Mouse (Mus musculus) myocyte (in vitro differentiated cells): ENCODE data around the gene Ccser1. TPM values are rescaled to one million over a fixed set of nuclear protein-coding genes. Genes with fewer than 3 reads are reported as not detected.

Experiments used
- H3K27me3 ChIP-seq: one replicate; pipeline ENCODE4 v1.6.1; 2011; ENCODE audit not compliant: control insufficient read depth, insufficient read depth, insufficient read length
- H3K36me3 ChIP-seq: one replicate; pipeline ENCODE4 v1.6.1; 2011; ENCODE audit not compliant: control insufficient read depth, insufficient read depth
- H3K4me2 ChIP-seq: one replicate; pipeline ENCODE4 v1.6.1; 2011; ENCODE audit warnings: low read depth, control low read depth
- H3K4me3 ChIP-seq: one replicate; pipeline ENCODE4 v1.5.1; 2011; ENCODE audit warnings: mild to moderate bottlenecking, control low read depth, moderate library complexity
- H3K79me2 ChIP-seq: one replicate; pipeline ENCODE4 v1.6.1; 2011; ENCODE audit not compliant: control insufficient read depth, insufficient read depth
- H3ac ChIP-seq: one replicate; pipeline ENCODE4 v1.6.1; 2011; ENCODE audit not compliant: control insufficient read depth, insufficient read length
- CEBPB ChIP-seq: IDR thresholded peaks from 2 replicates; pipeline ENCODE4 v1.6.1; 2011; ENCODE audit warnings: mild to moderate bottlenecking, moderate library complexity; ENCODE audit not compliant: poor library complexity, insufficient read depth, severe bottlenecking
- E2F4 ChIP-seq: IDR thresholded peaks from one replicate; pipeline ENCODE4 v1.6.1; 2011; ENCODE audit warnings: mild to moderate bottlenecking, control low read depth, moderate library complexity; ENCODE audit not compliant: insufficient read depth
- MAX ChIP-seq: IDR thresholded peaks from one replicate; pipeline ENCODE4 v1.6.1; 2011; ENCODE audit warnings: low read depth, mild to moderate bottlenecking, control low read depth
- MYOD1 ChIP-seq, 3 experiments: IDR thresholded peaks; one replicate each; pipeline ENCODE4 v1.6.1; 2011; ENCODE audit warnings: control low read depth in 2 of 3, low read depth in 2 of 3, mild to moderate bottlenecking in 2 of 3, moderate library complexity in 1 of 3; ENCODE audit not compliant: insufficient read length in 2 of 3, control insufficient read depth in 1 of 3
- MYOG ChIP-seq, 3 experiments: IDR thresholded peaks; one replicate each; pipeline ENCODE4 v1.6.1; 2011; ENCODE audit warnings: control low read depth in 2 of 3, low read depth in 2 of 3, mild to moderate bottlenecking in 2 of 3; ENCODE audit not compliant: insufficient read length in 2 of 3, control insufficient read depth in 1 of 3, insufficient read depth in 1 of 3
- POLR2A ChIP-seq: IDR thresholded peaks from one replicate; pipeline ENCODE4 v1.6.1; 2011; ENCODE audit warnings: low read depth, mild to moderate bottlenecking, control low read depth, moderate library complexity; ENCODE audit not compliant: insufficient read length
- POLR2AphosphoS2 ChIP-seq: IDR thresholded peaks from one replicate; pipeline ENCODE4 v1.6.1; 2011; ENCODE audit warnings: low read depth, control low read depth; ENCODE audit not compliant: insufficient read length
- REST ChIP-seq: IDR thresholded peaks from one replicate; pipeline ENCODE4 v1.6.1; 2011; ENCODE audit warnings: mild to moderate bottlenecking, control low read depth, moderate library complexity; ENCODE audit not compliant: insufficient read depth, insufficient read length
- SRF ChIP-seq: IDR thresholded peaks from one replicate; pipeline ENCODE4 v1.6.1; 2011; ENCODE audit warnings: low read depth; ENCODE audit not compliant: control insufficient read depth, insufficient read length
- TCF12 ChIP-seq: IDR thresholded peaks from one replicate; pipeline ENCODE4 v1.6.1; 2011; ENCODE audit warnings: mild to moderate bottlenecking, control low read depth; ENCODE audit not compliant: poor library complexity, insufficient read depth, severe bottlenecking
- TCF3 ChIP-seq: IDR thresholded peaks from one replicate; pipeline ENCODE4 v1.6.1; 2011; ENCODE audit warnings: low read depth, control low read depth; ENCODE audit not compliant: insufficient read length
- USF1 ChIP-seq: IDR thresholded peaks from one replicate; pipeline ENCODE4 v1.6.1; 2011; ENCODE audit warnings: low read depth, mild to moderate bottlenecking, control low read depth, moderate library complexity
- polyA plus RNA-seq: library from polyadenylated mRNA; unstranded; fragments of >200 nt; fragmentation: generic; extraction: Trizol; gene quantifications from one replicate; pipeline ENCODE4 v1.2.1, GENCODE M21; 2012; ENCODE audit warnings: missing spikeins

The Ccser1 gene
- polyA plus RNA-seq, 1 experiment, result 0.52 TPM

GRCm38 (mm10) chr6:61521587-61521986, 341.5 kb downstream of the Ccser1 start:
- Histone ChIP-seq H3K4me3 (no peak overlapping the region), H3K27me3 (no peaks in the 10 kb centered on the region), H3K4me2 (no peak overlapping the region), H3K36me3 (no peaks in the 10 kb centered on the region), H3ac (no peak overlapping the region), H3K79me2 (no peaks in the 10 kb centered on the region)
- no peak for TF ChIP-seq SRF

DNA sequence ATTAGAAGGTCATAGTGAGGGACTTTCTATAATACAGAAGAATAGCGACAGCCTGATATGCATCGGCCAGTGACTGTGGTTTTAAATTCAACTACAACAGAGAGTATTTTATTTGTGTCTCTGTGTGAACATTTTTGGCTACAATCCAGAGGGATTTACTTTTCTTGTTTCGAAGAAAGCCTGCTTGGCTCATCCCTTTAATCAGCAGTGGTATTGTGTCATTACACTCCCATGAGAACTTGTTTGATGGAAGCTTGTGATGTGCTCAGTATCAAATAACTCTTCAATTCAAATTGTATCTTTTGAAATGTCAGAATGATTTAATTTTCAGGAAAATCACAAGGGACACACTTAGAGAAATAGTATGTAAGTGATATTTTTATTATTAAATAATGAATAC, 342.0 kb downstream of the Ccser1 start:
- no peak overlapping the region for H3K4me3 ChIP-seq
- H3ac ChIP-seq, result no peak overlapping the region
- TF ChIP-seq E2F4, result no peak
- no peak for TF ChIP-seq MAX
- TF ChIP-seq POLR2AphosphoS2, result no peak
- no peaks in the 10 kb centered on the region for H3K36me3 ChIP-seq
- H3K27me3 ChIP-seq, result no peaks in the 10 kb centered on the region
- H3K4me2 ChIP-seq, result no peak overlapping the region
- no peaks in the 10 kb centered on the region for H3K79me2 ChIP-seq

DNA sequence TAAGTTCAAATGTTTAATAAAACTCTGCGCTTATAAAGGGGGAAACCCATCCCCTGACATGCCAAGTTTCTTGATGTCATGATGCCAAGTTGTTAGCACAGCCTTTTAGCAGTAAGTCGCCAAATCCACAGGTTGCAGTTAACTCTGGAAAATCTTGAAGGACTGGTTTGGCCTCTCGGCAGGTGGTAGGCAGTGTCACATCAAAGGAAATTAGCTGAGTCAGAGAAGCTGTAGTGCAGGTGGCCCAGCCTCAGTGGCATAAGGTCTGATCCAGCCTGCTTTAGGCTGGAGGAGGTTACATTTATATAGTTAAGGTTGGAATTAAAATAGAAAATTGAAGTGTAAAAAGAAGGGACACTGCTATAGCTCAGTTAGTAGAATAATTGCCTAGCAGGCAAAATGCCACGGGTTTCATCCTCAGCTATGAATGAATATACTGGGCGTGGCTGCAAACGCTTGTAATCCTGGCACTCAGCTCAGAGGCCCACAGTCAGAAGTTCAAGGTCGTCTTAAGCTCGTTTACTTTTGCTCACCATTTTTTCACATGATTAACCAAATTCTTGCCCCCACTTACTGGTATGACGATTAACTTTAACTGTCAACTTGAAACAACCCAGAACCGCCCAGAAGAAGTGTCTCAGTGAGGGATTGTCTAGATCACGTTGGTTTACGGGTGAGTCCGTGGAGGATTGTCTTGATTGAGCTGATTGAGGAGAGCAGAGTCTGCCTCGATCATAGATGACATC, 343.8 kb downstream of the Ccser1 start:
- Histone ChIP-seq H3K36me3 (no peaks in the 10 kb centered on the region), H3ac (no peak overlapping the region), H3K4me2 (no peak overlapping the region), H3K4me3 (no peak overlapping the region), H3K79me2 (no peaks in the 10 kb centered on the region), H3K27me3 (no peaks in the 10 kb centered on the region)
- no peak for TF ChIP-seq POLR2AphosphoS2
- no peak for TF ChIP-seq USF1
- TF ChIP-seq MAX, result no peak
- no peak for TF ChIP-seq CEBPB
- no peak for TF ChIP-seq SRF
- TF ChIP-seq MYOG (IDR thresholded peaks at IDR 0.05; ENCODE audit: control insufficient read depth in 1 of 3, insufficient read depth in 1 of 3, insufficient read length in 2 of 3, low read depth in 2 of 3), result no peak
- TF ChIP-seq E2F4, result no peak
- TF ChIP-seq REST, result no peak
- no peak for TF ChIP-seq MYOD1 (IDR thresholded peaks at IDR 0.05; ENCODE audit: control insufficient read depth in 1 of 3, insufficient read length in 2 of 3, low read depth in 2 of 3)
- TF ChIP-seq POLR2A, result no peak
- TF ChIP-seq TCF12, result no peak
- TF ChIP-seq TCF3, result no peak

DNA sequence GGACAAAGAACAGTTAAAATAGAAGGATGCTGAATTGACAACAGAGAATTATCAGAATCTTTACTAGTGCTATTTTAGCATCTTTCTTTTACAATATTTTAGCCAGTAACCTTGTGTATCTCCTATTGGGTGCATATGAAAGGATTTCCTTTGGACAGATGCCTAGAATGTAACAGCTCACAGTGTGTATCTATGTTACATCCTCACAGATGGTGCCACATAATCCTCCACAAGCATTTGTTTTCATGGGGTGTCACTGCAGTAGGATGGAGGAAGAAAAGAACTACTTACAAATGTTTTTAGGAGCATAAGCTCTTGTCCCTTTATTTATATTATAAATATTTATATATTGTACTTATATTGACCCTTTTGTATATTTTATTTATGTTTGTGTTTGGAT, 360.6 kb downstream of the Ccser1 start:
- Histone ChIP-seq H3ac (no peak overlapping the region), H3K4me2 (no peak overlapping the region), H3K4me3 (no peak overlapping the region), H3K27me3 (no peaks in the 10 kb centered on the region), H3K79me2 (no peaks in the 10 kb centered on the region), H3K36me3 (no peaks in the 10 kb centered on the region)
- TF ChIP-seq SRF, result no peak
- TF ChIP-seq TCF12, result no peak
- TF ChIP-seq MYOG (IDR thresholded peaks at IDR 0.05; ENCODE audit: control insufficient read depth in 1 of 3, insufficient read depth in 1 of 3, insufficient read length in 2 of 3, low read depth in 2 of 3), result no peak
- no peak for TF ChIP-seq USF1
- no peak for TF ChIP-seq POLR2AphosphoS2
- TF ChIP-seq MAX, result no peak
- TF ChIP-seq TCF3, result no peak
- no peak for TF ChIP-seq POLR2A
- TF ChIP-seq MYOD1 (IDR thresholded peaks at IDR 0.05; ENCODE audit: control insufficient read depth in 1 of 3, insufficient read length in 2 of 3, low read depth in 2 of 3), result no peak
- no peak for TF ChIP-seq REST
- no peak for TF ChIP-seq E2F4

DNA sequence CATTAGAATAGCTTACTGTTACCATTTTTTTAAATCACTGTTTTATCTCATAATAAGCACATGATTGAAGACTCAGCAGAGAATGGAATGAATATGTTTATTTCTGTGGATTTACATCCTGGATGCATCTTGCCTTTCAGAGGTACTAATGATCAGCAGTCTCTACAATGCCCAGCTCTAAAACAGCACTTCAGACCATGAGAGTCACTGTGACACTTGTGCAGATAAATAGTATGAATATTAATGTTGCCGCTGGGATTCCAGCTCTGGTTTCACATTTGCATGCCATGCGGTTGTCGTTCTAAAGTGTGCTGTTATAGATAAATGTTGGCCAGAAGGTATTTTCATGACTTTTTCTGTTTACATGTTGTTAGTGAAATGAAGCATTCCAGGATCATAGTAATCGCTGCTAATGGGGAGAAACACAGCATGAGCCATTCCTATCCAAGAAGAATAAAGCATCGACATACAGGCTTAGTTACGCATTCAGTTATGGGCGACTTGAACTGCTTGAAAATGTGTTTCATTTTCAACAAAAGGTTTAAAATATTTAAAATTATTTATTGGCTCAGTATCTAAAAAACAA, 363.4 kb downstream of the Ccser1 start:
- Histone ChIP-seq H3K36me3 (no peaks in the 10 kb centered on the region), H3K79me2 (no peaks in the 10 kb centered on the region), H3K27me3 (no peaks in the 10 kb centered on the region), H3K4me3 (no peak overlapping the region), H3K4me2 (no peak overlapping the region), H3ac (no peak overlapping the region)
- TF ChIP-seq CEBPB, result no peak
- TF ChIP-seq POLR2A, result no peak
- TF ChIP-seq TCF12, result no peak
- no peak for TF ChIP-seq MYOD1 (IDR thresholded peaks at IDR 0.05; ENCODE audit: control insufficient read depth in 1 of 3, insufficient read length in 2 of 3, low read depth in 2 of 3)
- no peak for TF ChIP-seq REST
- no peak for TF ChIP-seq USF1
- no peak for TF ChIP-seq E2F4
- no peak for TF ChIP-seq POLR2AphosphoS2
- TF ChIP-seq TCF3, result no peak
